Mouse (Mus musculus) kidney, adult 2 months (tissue): ENCODE data around the gene Galnt17. TPM values are rescaled to one million over a fixed set of nuclear protein-coding genes. Genes with fewer than 3 reads are reported as not detected.

Experiments used
- DNase-seq: peaks from one replicate; pipeline ENCODE4 v3.0.0; 2021
- H3K27ac ChIP-seq: fragments of 200-500 bp; 2 replicates; pipeline ENCODE4 v1.5.1; 2012; ENCODE audit warnings: low read depth, low read length, control low read depth, inconsistent platforms; ENCODE audit not compliant: insufficient read depth
- H3K27me3 ChIP-seq: fragments of 200-500 bp; replicated peaks from 2 replicates; pipeline ENCODE4 v1.6.1; 2012; ENCODE audit warnings: mild to moderate bottlenecking, moderate library complexity, low read length, inconsistent platforms; ENCODE audit not compliant: control insufficient read depth, insufficient read depth
- H3K36me3 ChIP-seq: fragments of 200-500 bp; 2 replicates; pipeline ENCODE4 v1.6.1; 2012; ENCODE audit warnings: mild to moderate bottlenecking, moderate library complexity, low read length, inconsistent platforms; ENCODE audit not compliant: control insufficient read depth, insufficient read depth
- H3K4me1 ChIP-seq: fragments of 200-500 bp; 2 replicates; pipeline ENCODE4 v1.6.1; 2011; ENCODE audit warnings: low read length; ENCODE audit not compliant: control insufficient read depth, insufficient read depth
- H3K4me3 ChIP-seq: fragments of 200-500 bp; 2 replicates; pipeline ENCODE4 v1.5.1; 2011; ENCODE audit warnings: mild to moderate bottlenecking, low read depth, low read length, control low read depth; ENCODE audit not compliant: insufficient read depth
- CTCF ChIP-seq: fragments of 200-500 bp; conservative IDR thresholded peaks from 2 replicates; pipeline ENCODE4 v1.5.1; 2011; ENCODE audit warnings: low read depth, mild to moderate bottlenecking, control low read depth, low read length, moderate library complexity, mixed read lengths; ENCODE audit not compliant: insufficient read depth, insufficient read length
- POLR2A ChIP-seq: fragments of 200-500 bp; IDR thresholded peaks from one replicate; pipeline ENCODE4 v1.6.1; 2011; ENCODE audit warnings: low read depth, low read length, control low read depth
- WGBS: fragments of 180-500 bp; shearing (Covaris S2); methylation state at CpG from one replicate; pipeline ENCODE4 v1.1.7; 2018; 5-methylcytosine and 5-hydroxymethylcytosine counted together
- polyA plus RNA-seq: library from polyadenylated mRNA; depleted of rRNA; stranded (reverse); fragments of >200 nt; gene quantifications from 2 replicates; pipeline ENCODE4 v1.2.3, GENCODE M21; 2012

Gene Galnt17
- polyA plus RNA-seq, 1 experiment, result 0.50 TPM

GRCm38 (mm10) chr5:131013816-131014215 is 294.5 kb downstream of the Galnt17 start:
- Histone ChIP-seq H3K27ac (no peak overlapping the region), H3K36me3 (no peaks in the 10 kb centered on the region), H3K4me3 (no peak overlapping the region), H3K27me3 (no peaks in the 10 kb centered on the region), H3K4me1 (no peaks in the 10 kb centered on the region)
- WGBS, result 56% methylated on average over 7 of the region's 7 CpGs
- TF ChIP-seq CTCF, result no peak
- no peak for TF ChIP-seq POLR2A
- DNase-seq, result no peak

- DNase-seq, result no peak
- H3K4me1 ChIP-seq, result no peaks in the 10 kb centered on the region
- no peak overlapping the region for H3K4me3 ChIP-seq
- H3K36me3 ChIP-seq, result no peaks in the 10 kb centered on the region
- H3K27me3 ChIP-seq, result no peaks in the 10 kb centered on the region
- no peak overlapping the region for H3K27ac ChIP-seq
- TF ChIP-seq POLR2A (no peak), CTCF (no peak)
- WGBS, result 80% methylated on average over 3 of the region's 3 CpGs
These were observed 295.2 kb downstream of the Galnt17 start for GRCm38 (mm10) chr5:131013101-131013500.

DNA sequence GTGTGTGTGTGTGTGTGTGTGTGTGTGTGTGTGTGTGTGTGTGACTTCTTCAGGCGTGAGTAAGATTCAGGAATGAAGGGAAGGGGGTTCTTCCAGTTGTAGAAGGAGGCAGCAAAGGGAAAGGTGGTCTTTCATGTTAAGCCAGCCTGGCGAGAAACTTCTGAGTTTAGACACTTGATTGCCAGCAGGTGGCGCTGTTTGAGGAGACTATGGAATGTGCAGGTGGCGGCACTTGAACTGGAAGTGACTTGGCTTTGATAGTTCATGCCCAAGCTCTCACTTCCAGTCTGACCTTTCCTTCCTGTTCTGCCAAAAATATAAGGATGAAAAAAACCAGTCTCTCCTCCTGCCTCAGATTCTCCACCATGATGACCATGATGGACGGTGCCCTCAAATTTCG is 298.8 kb downstream of the Galnt17 start:
- Histone ChIP-seq H3K27me3 (no peaks in the 10 kb centered on the region), H3K4me1 (no peaks in the 10 kb centered on the region), H3K4me3 (no peak overlapping the region), H3K36me3 (no peaks in the 10 kb centered on the region), H3K27ac (no peak overlapping the region)
- 66% methylated on average over 6 of the region's 6 CpGs for WGBS
- TF ChIP-seq CTCF (peak; percentile 51), POLR2A (no peak)
- peak; percentile 8 for DNase-seq

GRCm38 (mm10) chr5:131008507-131008906 is 299.8 kb downstream of the Galnt17 start:
- Histone ChIP-seq H3K4me1 (no peaks in the 10 kb centered on the region), H3K36me3 (no peaks in the 10 kb centered on the region), H3K27ac (no peak overlapping the region), H3K27me3 (no peaks in the 10 kb centered on the region), H3K4me3 (no peak overlapping the region)
- 90% methylated on average over 5 of the region's 5 CpGs for WGBS
- peak; percentile 1 for DNase-seq
- TF ChIP-seq CTCF (no peak), POLR2A (no peak)

DNA sequence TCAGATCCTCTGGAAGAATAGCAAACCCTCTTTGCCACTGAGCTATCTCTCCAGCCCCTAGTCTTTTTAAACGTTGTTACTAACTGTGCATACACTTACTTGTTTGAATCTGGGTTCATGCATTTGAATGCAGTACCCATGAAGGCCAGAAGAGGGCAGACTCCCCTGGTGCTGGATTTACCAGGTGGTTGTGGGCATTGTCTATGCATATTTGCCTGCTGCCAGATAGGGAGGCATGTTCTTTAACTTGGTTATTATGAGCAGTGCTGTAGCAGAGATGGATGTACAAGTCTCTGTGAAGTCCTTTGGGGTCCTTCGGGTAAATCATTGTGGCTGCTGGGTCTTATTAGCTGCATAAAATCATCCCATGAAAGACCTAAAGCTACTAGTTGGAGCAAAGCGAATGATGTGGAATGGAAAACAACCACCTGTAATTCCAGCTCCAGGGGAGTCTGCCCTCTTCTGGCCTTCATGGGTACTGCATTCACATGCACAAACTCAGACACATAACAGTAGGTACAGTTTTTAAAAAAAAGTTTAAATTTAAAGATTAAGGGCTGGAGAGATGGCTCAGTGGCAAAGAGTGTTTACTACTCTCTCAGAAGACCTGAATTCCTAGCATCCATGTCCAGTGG is 300.3 kb downstream of the Galnt17 start:
- TF ChIP-seq POLR2A (no peak), CTCF (peak; percentile 61)
- H3K4me1 ChIP-seq, result no peaks in the 10 kb centered on the region
- H3K36me3 ChIP-seq, result no peaks in the 10 kb centered on the region
- no peaks in the 10 kb centered on the region for H3K27me3 ChIP-seq
- no peak overlapping the region for H3K27ac ChIP-seq
- peak; percentile 38 for DNase-seq
- 74% methylated on average over 3 of the region's 3 CpGs for WGBS
- H3K4me3 ChIP-seq, result no peak overlapping the region

- H3K27ac ChIP-seq, result no peak overlapping the region
- 77% methylated on average over 7 of the region's 7 CpGs for WGBS
- H3K4me3 ChIP-seq, result no peak overlapping the region
- no peak for TF ChIP-seq CTCF
- H3K36me3 ChIP-seq, result no peaks in the 10 kb centered on the region
- DNase-seq, result no peak
- no peaks in the 10 kb centered on the region for H3K27me3 ChIP-seq
- no peaks in the 10 kb centered on the region for H3K4me1 ChIP-seq
These were observed 301.1 kb downstream of the Galnt17 start for GRCm38 (mm10) chr5:131007198-131007597.

DNA sequence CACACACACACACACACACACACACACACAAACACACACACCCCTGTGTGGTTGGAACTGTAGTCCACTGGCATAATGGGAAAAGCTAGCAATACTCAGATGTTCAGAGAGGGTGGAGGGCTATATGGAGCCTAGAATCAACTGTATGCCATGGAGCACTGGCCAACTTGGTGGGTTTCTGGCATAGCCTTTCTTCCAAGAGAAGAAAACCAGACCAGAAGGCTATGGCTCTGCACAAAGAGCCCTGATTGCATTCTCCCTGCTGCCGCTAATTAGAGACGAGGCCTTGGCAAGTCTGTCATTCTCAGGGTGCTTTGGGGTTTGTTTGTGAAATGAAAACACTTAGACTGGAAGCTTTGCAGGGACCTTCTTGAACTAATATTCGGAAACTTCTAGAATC is 301.8 kb downstream of the Galnt17 start:
- TF ChIP-seq POLR2A (no peak), CTCF (no peak)
- no peak for DNase-seq
- H3K36me3 ChIP-seq, result no peaks in the 10 kb centered on the region
- H3K4me1 ChIP-seq, result no peaks in the 10 kb centered on the region
- H3K27ac ChIP-seq, result no peak overlapping the region
- no peak overlapping the region for H3K4me3 ChIP-seq
- 94% methylated on average over 3 of the region's 3 CpGs for WGBS
- no peaks in the 10 kb centered on the region for H3K27me3 ChIP-seq

GRCm38 (mm10) chr5:131000572-131000971 is 307.7 kb downstream of the Galnt17 start:
- 70% methylated on average over 2 of the region's 2 CpGs for WGBS

More at GRCm38 (mm10) chr5:131000572-131000971, 307.7 kb downstream of the Galnt17 start:
- H3K36me3 ChIP-seq, result no peaks in the 10 kb centered on the region
- no peak overlapping the region for H3K4me3 ChIP-seq
- no peaks in the 10 kb centered on the region for H3K4me1 ChIP-seq
- no peak overlapping the region for H3K27ac ChIP-seq
- TF ChIP-seq CTCF, result no peak
- TF ChIP-seq POLR2A, result no peak
- no peaks in the 10 kb centered on the region for H3K27me3 ChIP-seq
- no peak for DNase-seq
